Mouse (Mus musculus): ENCODE data around the gene Tut7. TPM values are rescaled to one million over a fixed set of nuclear protein-coding genes. Genes with fewer than 3 reads are reported as not detected.
A peak's percentile ranks its signal among the peaks of the same experiment; 100 is the strongest.

Tut7 gene
- total and polyA plus RNA-seq, 3 experiments = 47.7 to 135 (median 53.8) TPM

DNA sequence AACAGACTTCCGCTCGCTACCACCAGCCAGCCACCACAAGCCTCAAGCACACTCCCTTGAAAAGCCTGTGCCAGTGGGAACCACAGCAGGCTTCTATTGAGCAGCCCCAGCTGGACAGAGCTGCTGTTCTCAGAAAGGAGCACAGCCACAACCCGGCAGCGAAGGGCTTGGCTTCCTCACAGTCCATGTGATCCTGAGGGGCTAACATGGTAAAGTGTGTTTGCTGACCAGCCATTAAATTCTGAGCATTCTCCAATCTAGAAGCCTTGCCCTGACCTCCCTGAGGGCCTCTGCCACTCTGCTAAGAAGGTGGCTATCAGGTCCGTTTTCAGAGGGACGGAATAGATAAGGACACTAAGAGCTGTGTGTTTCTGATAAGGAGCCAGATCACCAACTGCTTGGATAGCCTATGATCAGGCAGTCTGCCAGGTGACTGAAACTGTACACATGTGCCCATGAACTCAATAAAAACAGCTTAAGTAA, 8.8 kb downstream of the Tut7 start (continued):
- TF ChIP-seq MEF2A (IDR thresholded peaks at IDR 0.05; ENCODE audit: extremely low read depth, insufficient replicate concordance, low read depth, low read length, poor library complexity, severe bottlenecking) (no peak), MYC (IDR thresholded peaks at IDR 0.05; ENCODE audit: low read depth, low read length) (peak; percentile 91)

DNA sequence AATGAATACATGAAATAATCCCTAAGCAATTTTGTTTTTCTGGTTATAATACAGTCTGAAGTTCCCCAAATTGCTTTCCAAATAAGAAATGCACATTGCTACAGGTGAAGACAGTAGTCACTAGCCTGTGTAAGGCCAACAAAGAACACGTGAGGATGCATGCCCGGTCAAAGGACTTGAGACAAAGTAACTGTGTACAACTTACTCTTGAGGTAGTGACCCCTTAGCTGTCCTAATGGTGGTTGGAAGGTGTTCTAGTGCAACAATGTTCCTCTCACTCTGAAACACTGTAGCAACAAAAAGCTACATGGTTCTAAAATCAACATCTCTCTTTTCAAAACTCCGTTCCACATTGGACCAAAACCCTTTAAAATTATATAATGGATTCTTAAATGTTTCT, 11.4 kb downstream of the Tut7 start:
- Histone ChIP-seq H3K27ac (ENCODE audit: control insufficient read depth, low read depth, low read length) (no peak overlapping the region), H3K36me3 (ENCODE audit: control insufficient read depth in 1 of 2, insufficient read depth in 2 of 2, low read length in 2 of 2) (peaks cover 49 to 63% of the 10 kb centered on the region in 2 experiments), H3K4me1 (ENCODE audit: control insufficient read depth in 1 of 2, insufficient read depth in 2 of 2, low read length in 2 of 2) (peaks cover 19 to 38% of the 10 kb centered on the region in 2 experiments), H3K4me3 (ENCODE audit: control insufficient read depth in 1 of 2, insufficient read depth in 1 of 2, low read depth in 2 of 2, low read length in 2 of 2) (no peak overlapping the region), H3K9ac (ENCODE audit: control insufficient read depth, low read depth, low read length, poor library complexity, severe bottlenecking) (no peak overlapping the region), H3K9me3 (replicated peaks; ENCODE audit: insufficient read depth, low read length) (no peaks in the 10 kb centered on the region), H3K27me3 (ENCODE audit: control insufficient read depth in 1 of 2, insufficient read depth in 2 of 2, low read length in 2 of 2) (no peaks in the 10 kb centered on the region), H3K79me2 (ENCODE audit: control insufficient read depth, insufficient read depth, low read length, poor library complexity) (peaks cover 9% of the 10 kb centered on the region)
- TF ChIP-seq TCF12 (IDR thresholded peaks at IDR 0.05; ENCODE audit: low read depth, low read length) (no peak), KAT2A (conservative IDR thresholded peaks at IDR 0.05; ENCODE audit: low read depth, low read length) (no peak), CTCF (IDR thresholded peaks at IDR 0.05 in 2 of 3, conservative IDR thresholded peaks at IDR 0.05 in 1 of 3; ENCODE audit: control insufficient read depth in 1 of 3, insufficient read depth in 1 of 3, low read depth in 2 of 3, low read length in 3 of 3, poor library complexity in 1 of 3, severe bottlenecking in 1 of 3) (no peak), SIN3A (IDR thresholded peaks at IDR 0.05; ENCODE audit: low read length) (no peak), MAX (IDR thresholded peaks at IDR 0.05; ENCODE audit: low read length) (no peak), NELFE (IDR thresholded peaks at IDR 0.05; ENCODE audit: low read depth, low read length) (no peak), ZC3H11A (IDR thresholded peaks at IDR 0.05; ENCODE audit: low read depth, low read length) (no peak), CHD1 (IDR thresholded peaks at IDR 0.05; ENCODE audit: low read depth, low read length) (no peak), MYB (IDR thresholded peaks at IDR 0.05; ENCODE audit: low read depth, low read length) (no peak), POLR2A (IDR thresholded peaks at IDR 0.05; ENCODE audit: control insufficient read depth in 1 of 2, insufficient read depth in 1 of 2, low read depth in 1 of 2, low read length in 2 of 2, poor library complexity in 1 of 2) (no peak)
- DNase-seq (ENCODE audit: low read depth, low spot score) = no peak

DNA sequence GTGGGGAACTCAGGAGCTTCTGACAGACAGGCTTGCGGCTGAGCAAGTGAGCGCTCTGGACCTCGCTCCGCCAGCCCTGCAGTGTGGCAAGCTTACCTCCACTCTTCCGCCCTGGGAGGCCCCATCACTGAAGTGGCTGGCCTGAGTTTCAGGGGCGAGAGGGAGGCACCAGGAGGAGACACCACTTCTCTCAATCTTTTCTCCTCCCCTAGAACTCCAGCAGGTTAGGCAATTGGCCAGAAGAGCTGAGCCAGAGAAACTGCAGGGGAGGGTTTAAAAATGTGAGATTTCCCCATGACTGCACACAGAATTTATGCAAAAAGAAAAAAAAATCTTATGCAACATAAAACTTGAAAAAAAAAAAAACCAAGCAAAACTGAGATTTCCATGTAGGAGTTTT, 21.9 kb downstream of the Tut7 start:
- Histone ChIP-seq H3K36me3 (ENCODE audit: control insufficient read depth in 1 of 2, insufficient read depth in 2 of 2, low read length in 2 of 2) (peaks cover 12 to 55% of the 10 kb centered on the region in 2 experiments), H3K79me2 (ENCODE audit: control insufficient read depth, insufficient read depth, low read length, poor library complexity) (no peaks in the 10 kb centered on the region), H3K9ac (ENCODE audit: control insufficient read depth, low read depth, low read length, poor library complexity, severe bottlenecking) (no peak overlapping the region), H3K27ac (ENCODE audit: control insufficient read depth, low read depth, low read length) (no peak overlapping the region), H3K9me3 (replicated peaks; ENCODE audit: insufficient read depth, low read length) (no peaks in the 10 kb centered on the region), H3K27me3 (ENCODE audit: control insufficient read depth in 1 of 2, insufficient read depth in 2 of 2, low read length in 2 of 2) (no peaks in the 10 kb centered on the region), H3K4me3 (ENCODE audit: control insufficient read depth in 1 of 2, insufficient read depth in 1 of 2, low read depth in 2 of 2, low read length in 2 of 2) (no peak overlapping the region), H3K4me1 (ENCODE audit: control insufficient read depth in 1 of 2, insufficient read depth in 2 of 2, low read length in 2 of 2) (peaks cover 7 to 8% of the 10 kb centered on the region in 2 experiments)
- no peak for DNase-seq (ENCODE audit: low read depth, low spot score)
- no peak for TF ChIP-seq POLR2A (IDR thresholded peaks at IDR 0.05; ENCODE audit: control insufficient read depth in 1 of 2, insufficient read depth in 1 of 2, low read depth in 1 of 2, low read length in 2 of 2, poor library complexity in 1 of 2)
- TF ChIP-seq MAZ (IDR thresholded peaks at IDR 0.05; ENCODE audit: low read depth, low read length) = no peak
- no peak for TF ChIP-seq MXI1 (IDR thresholded peaks at IDR 0.05; ENCODE audit: low read depth, low read length)
- TF ChIP-seq SMC3 (IDR thresholded peaks at IDR 0.05; ENCODE audit: low read depth, low read length) = no peak
- no peak for TF ChIP-seq RAD21 (IDR thresholded peaks at IDR 0.05; ENCODE audit: low read depth, low read length)
- no peak for TF ChIP-seq UBTF (IDR thresholded peaks at IDR 0.05; ENCODE audit: borderline replicate concordance, insufficient read depth, low read depth, low read length)
- TF ChIP-seq KAT2A (conservative IDR thresholded peaks at IDR 0.05; ENCODE audit: low read depth, low read length) = no peak
- no peak for TF ChIP-seq MAX (IDR thresholded peaks at IDR 0.05; ENCODE audit: low read length)
- TF ChIP-seq BHLHE40 (IDR thresholded peaks at IDR 0.05; ENCODE audit: borderline replicate concordance, low read depth, low read length) = no peak
- TF ChIP-seq GATA1 (IDR thresholded peaks at IDR 0.05; ENCODE audit: low read depth, low read length) = no peak
- TF ChIP-seq MYB (IDR thresholded peaks at IDR 0.05; ENCODE audit: low read depth, low read length) = no peak
- TF ChIP-seq ELF1 (IDR thresholded peaks at IDR 0.05; ENCODE audit: low read depth, low read length) = no peak
- no peak for TF ChIP-seq MAFK (IDR thresholded peaks at IDR 0.05; ENCODE audit: borderline replicate concordance, low read depth, low read length)
- TF ChIP-seq ZMIZ1 (IDR thresholded peaks at IDR 0.05; ENCODE audit: low read depth, low read length) = no peak
- no peak for TF ChIP-seq USF2 (IDR thresholded peaks at IDR 0.05; ENCODE audit: borderline replicate concordance in 1 of 2, insufficient read depth in 1 of 2, low read depth in 1 of 2, low read length in 2 of 2)
- TF ChIP-seq GABPA (IDR thresholded peaks at IDR 0.05; ENCODE audit: low read depth, low read length) = no peak
- no peak for TF ChIP-seq RCOR1 (IDR thresholded peaks at IDR 0.05; ENCODE audit: low read depth, low read length)
- no peak for TF ChIP-seq ZNF384 (IDR thresholded peaks at IDR 0.05; ENCODE audit: low read depth, low read length)

All from MEL (cell line).